Mouse (Mus musculus) mouse trophoblast stem cell (cell line): ENCODE results near the gene Gpc3.

Experiments used
- in situ Hi-C, 2 experiments: fragments of 300-500 bp; cut with MseI, MboI; formaldehyde crosslinking; loops; 2 replicates in 1 of 2; 3 replicates in 1 of 2; pipeline ENCODE4 v1.15.1; 2025

Gpc3 gene

DNA sequence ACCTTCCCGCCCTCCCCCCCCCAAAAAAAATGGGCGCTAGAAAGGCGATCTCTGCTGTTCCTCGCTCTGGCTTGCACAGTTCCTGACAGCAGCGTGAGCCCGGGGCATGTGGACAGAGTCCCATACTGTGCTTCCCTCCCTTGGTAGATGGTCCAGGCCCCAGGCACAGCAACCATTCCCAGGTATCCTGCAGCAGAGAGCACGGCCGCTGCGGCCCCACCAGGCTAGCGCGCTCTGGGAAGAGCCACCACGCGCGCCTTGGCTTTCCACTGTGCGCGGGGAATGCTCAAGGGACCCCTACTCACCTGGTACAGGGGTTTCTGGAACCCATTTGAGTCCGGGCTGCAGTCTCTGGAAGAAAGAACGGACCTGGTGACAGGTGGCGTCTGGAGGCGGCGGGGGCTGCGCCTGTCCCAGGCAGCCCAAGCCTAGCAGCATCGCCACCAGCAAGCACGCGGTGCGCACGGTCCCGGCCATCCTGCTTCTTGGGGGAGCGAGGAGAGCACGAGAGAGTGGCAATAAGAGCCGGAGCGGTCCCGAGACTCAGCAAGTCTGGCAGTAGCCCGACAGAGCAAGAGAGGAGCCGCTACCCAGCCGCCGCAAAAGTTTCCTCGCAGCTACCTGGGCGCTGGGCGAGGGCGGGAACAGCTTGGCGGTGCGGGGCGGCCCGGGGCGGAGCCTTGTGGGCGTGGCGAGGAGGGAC, at the start of gene Gpc3:
Gene Gpc3 (minus strand): TSS at position 623 of the 703 bp plus-strand sequence.
- in situ Hi-C loops: no loop called here

DNA sequence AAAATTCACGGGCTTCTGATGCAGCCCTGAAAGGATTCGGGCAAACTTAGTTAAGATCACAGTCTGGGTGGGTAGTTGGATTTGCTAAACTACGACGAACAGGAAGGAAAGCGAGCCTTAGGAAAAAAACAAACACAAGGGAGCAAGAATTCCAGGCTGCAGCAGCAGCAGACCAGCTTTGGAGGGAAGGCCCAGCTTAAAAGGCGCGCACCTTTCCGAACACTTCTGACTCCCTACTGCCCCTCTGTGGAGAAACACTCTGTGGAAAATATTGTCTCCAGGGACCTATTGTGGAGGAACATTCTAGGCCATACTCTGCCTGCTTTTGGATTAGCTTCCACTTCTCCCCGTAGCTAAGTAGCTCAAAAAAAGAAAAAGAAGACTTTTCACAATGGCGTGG, 38.2 kb upstream of the Gpc3 start:
- in situ Hi-C loops: no loop called here

DNA sequence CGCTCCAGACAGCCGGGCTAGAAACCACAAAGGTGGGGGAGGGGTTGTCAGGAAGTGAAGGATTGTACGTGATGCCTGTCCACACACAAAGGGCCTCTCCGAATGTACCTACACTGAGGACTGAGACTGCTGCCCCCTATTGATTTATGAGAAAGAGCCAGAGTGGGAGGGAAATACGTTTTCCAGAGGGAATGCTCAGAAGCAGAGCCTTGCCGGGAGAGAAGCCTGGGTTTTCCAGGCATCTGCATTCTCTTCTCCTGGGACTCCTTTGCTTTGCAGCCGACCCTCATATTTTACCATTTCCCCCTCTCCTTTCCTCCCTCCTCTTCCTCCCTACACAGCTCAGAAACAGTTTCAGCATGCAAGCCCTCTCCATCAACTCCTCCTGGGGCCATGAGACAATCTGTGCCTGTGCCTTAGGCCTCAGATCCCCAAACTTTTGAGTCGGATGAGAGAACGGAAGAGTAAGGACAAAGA, 37.8 kb upstream of the Gpc3 start:
- in situ Hi-C loops: no loop called here

DNA sequence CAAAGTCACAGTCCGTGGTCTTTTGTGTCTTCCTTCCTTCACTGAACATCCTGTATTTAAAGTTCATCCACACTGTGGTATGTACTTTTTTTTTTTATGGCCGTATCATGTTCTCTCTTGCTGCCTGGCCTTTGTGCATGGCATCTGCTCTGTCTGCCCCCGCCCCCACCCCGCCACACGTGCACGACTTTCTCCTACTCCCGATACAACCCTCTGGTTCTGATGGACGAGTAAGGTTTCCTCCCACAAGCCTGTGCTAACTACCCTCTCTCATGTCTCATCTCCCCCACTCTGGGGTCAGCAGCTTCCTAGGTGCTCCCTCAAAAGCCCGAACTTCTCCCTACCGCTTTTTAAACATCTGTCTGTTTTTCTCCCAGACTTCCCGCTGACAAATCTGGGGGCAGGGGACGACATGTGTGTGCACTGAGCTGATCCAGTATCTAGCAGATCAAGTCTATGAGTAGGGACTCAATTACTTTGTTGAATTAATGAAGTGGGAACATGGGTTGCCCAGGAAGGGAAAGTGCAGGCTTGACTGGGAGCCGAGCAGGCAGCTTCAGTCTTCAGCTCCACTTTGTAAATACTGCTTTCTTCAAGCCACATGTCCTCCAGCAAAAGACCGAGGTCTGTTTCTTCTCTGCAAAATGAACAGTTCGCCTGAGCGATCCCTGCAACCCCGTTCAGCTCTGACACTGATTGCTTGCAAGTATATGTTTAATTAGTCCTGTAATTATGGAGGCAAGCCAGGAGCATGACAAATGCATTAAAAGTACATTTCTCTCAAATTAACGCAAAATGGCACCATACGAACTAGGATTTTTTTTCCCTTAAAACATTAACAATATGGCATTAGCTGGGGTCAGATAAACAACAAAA, 35.4 kb upstream of the Gpc3 start:
- in situ Hi-C loops: no loop called here

DNA sequence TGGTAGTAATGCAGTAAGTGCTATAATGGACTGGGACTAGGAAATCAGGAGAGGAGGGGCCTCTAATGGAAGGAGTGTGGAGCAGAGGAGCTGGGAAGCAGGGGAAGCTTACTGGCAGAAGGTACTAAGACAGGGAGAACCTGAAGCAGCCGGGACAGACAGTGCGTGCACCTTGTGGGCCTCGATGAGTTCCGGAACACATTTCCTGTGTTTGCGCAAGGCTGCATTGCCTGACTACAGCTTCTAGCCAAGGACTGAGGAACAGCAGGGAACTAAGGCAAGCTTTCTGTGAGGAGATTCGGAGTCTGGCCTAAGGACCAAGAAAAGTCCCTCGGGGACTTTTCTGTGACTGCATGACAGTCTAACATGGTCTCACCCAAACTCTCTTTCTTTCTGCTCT, 30.6 kb upstream of the Gpc3 start:
- in situ Hi-C loops: no loop called here

DNA sequence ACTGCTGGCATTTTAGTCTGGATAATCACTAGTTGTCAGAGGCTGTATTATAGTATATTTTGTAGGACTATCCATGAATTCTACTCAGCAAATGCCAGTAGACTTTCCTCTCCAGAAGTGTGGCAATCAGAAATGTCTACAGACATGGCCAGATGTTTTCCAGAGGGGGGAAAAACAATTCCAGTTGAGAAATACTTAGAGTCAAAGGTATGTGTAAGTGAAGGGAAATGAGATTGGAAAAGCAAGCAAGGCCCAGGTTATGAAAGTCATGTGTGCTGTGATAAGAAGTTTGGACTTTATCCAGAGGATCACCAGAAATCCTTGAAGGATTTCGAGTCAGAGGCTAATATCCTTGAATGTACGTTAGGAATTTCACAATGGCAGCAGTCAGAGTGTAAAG, 29.6 kb upstream of the Gpc3 start:
- in situ Hi-C loops: no loop called here

DNA sequence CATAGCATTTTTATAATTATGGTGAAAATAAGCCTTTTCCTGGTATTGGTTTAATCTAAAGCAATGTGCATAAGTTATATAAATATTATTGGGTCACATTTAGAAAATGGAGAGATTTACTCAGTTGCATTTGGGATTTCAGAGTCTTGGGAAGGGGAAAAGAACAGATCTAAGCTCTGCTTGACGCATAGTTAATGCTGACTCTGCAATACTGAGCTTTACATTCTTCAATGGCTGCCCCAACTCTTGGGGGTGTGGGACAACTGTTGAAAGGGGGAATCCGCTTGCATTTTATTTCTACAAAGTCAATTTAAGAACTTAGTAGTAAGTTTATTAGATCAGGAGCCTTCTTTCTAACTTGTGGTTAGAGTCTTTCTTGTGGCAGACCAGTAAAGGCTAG, 28.4 kb upstream of the Gpc3 start:
- in situ Hi-C loops: no loop called here

DNA sequence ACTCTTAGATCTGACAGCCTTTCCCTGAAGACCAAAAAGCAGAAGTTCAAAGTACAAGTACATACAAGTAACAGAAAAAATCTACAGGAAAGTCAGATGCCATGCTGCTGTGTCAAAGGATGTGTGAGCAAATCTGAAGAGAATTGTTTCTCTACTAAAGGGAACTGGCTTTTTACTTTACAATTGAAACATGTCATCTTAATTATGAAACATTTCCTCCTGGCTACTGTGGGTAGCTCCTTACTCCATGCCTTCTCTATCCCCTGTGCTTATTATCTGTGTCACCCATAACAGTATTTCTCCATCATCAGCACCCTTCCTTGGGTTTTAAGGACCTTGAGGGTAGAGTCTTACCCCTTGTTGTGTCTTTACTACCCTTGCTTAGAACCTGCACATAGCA, 23.7 kb upstream of the Gpc3 start:
- in situ Hi-C loops: no loop called here

DNA sequence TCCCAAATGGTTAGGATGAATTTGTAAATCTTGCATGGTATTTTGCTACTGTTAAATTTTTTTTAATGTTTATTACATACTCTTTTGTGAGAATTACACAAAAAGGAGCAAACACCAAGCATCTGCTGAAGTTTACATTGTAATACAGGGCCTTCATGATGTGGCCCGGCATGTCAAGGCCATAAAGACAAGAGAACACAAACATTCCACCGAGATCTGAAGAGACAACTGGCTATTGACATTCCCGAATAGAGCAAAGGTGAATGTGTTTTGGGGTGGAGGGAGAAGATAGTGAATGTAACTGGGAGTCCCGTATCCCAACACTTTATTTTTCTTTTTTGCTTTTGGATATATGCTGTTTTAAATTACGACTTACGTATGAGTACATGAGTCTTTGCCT, 20.2 kb upstream of the Gpc3 start:
- in situ Hi-C loops: no loop called here

DNA sequence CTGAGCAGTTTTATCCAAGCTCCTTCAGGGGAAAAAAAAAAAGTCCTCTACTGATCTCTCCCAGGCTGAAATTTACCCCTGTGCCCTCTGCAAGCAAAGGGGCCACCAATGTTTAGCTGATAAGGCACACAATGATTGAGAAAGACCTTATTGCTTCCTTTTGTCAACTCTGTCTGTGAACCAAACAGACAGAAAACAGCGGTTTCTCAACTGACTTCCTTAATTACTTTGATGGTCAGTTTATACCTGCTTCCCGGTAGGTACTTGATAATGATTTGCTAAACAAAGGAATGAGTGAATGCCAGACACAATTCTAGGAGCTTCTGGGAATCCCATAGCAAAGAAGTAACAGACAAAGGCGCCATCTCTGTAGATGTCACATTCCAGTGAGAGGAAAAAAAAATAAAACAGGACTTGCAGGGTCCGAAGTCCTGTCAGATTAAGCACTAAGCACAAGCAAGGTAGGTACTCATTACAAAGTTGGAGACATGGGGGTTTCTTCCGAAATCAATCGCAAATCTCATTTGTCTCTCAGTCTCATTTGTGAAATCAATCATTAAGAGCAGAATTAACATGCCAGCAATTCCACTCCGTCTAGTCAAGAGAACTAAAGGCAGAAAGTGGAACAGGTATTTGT, 19.1 kb upstream of the Gpc3 start:
- in situ Hi-C loops: no loop called here

DNA sequence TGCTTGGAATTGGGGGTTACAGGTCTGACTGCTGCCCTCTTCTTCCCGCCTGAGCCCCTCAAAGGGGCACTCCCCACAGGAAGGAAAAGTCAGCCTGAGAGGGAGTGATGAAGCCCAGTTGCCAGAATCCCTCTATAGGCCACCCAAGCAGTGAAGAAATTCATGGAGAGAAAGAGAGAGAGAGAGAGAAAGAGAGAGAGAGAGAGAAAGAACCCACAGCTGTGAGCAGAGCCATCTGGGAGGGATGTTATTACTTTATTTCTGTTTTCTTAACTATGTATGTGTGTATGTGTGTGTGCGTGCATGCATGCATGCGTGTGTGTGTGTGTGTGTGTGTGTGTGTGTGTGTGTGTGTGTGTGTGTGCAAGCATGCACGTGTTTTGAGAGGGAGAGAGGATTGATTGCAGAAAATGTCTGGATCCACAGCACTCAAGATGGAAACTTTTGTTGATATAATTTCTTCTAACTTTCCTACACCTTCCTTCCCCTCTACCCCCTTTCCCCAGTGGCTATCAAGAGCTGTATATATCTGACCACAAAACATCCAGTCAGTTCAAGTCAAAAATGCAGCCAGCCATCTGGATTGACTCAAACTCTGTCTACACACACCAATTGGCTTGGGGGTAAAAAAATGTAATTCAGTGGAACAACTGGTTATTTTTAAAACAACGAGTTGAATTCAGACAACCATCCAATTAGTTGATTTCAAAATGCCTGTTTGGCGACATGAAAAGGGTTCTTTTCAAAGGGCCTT, 13.4 kb upstream of the Gpc3 start:
- in situ Hi-C loops: no loop called here

DNA sequence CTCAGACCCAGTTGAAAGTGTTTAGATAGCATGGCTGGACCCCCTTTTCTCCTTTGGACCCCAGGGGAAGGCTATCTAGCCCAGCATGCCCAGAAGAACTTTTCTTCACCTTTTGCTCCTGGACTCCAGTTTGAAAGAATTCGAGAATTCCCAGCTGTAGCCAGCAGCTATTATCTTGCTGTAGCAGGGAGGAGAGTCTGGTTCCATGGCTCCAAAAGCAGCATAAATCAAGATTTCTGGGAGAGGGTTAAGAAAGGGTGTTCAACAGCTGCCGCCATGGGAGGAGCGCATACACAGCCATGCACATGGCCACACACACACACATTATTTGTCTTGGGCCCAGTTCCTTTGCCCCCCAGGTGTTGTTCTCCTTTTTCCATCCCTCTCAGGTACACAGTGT, 4.1 kb upstream of the Gpc3 start:
- in situ Hi-C loops: no loop called here

DNA sequence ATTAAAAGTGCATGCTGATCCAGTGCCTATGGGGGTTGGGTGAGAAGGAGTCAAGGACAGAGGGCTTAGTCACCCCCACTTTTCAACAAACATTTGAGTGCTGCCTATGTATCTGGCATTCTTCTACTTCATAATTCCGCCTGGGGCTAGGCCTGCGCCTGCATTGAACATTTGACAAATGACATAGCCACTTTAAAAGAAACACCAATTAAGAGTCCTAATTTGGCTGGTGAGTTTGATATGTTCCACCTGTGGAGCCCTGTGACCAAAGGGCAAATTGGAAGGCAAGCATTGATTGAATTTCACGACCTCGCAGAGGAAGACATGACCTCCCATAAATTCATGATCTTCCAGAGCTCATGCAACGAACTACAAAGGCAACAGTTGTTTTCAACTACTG, 2.4 kb upstream of the Gpc3 start:
- in situ Hi-C loops: no loop called here

DNA sequence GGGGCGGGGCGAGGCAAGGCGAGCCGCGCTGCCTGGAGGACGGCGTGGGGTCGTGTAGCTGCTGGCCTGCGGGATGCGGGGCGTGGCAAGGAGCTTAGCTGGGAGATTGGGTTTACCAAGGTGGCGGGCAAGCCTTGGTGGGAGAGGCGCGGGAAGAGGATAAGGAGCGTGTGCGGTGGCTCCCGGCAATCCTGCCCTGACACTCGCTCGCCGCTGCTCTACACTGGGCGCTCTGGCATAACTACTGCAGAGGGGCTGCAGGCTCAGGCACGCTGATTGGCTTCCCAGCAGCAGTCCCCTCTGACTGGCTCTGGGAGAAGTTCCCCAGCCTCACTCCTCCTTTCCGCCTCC, 256 bp upstream of the Gpc3 start:
- in situ Hi-C loops: no loop called here

DNA sequence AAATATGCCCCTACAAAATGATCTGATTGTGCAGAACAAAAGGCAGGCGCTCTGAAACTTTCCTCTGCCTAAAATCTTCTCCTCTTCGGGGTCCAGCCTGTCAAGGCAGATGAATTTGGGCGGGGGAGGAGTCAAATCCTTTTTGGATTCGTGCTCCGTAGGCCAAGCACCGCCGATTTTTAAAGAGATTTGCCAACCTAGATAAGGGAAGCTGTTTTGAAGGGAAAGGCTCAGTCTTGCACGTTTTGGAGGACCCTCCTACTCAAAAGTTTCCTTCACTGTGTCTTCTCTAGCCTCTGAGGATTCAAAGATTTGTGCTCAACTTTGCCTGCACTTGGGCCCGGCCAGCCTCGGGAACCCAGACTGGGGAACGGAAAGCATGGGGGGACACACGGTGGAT, 944 bp downstream of the Gpc3 start:
- in situ Hi-C loops: no loop called here

DNA sequence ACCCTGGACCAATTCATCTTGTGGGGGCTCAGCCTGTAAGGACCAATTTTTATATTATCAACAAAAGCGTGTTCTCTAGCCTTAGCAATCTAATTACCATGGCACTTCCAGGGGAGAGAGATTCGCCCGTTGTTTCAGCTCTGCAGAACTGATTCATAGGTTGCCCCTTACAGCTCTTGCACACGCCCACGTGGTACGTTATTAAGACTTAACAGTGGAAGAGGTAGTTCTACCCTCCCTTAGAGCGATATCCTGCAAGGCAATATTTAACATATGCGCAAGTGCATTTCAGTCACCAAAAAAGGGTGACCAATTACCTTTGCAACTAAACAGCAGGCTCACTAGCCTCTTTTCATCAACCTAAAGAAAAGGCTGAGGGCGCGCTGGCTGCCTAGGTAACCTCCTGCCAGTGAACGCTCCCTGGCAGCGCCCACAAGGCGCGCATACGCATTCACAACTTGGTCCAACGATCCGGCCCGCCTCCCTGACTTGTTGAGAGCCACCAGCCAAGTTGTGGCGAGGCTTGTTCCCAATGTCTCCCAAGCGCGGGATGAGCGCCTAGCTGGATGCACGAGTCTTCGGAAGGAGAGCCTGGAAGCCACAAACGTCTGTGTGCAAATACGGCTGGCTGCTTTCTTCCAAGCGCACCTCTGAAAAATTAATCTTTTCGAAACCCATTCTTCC, 1.6 kb downstream of the Gpc3 start:
- in situ Hi-C loops: no loop called here

DNA sequence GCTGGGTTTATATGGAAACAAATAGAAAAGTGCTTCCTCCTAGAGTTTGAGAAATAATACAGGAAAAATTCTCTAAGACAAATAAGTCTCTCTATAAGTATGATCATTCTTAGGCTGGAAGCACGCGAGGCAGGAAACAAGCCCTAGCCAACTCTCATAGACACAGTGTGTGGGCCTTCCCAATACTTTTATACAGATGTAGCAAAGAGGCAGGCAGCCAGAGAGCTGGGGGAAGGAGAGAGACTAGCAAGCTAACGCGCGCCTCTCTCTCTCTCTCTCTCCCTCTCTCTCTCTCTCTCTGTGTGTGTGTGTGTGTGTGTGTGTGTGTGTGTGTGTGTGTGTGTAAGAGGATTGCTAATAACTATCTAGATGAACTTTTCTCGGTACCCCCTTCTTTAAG, 2.2 kb downstream of the Gpc3 start:
- in situ Hi-C loops: no loop called here

DNA sequence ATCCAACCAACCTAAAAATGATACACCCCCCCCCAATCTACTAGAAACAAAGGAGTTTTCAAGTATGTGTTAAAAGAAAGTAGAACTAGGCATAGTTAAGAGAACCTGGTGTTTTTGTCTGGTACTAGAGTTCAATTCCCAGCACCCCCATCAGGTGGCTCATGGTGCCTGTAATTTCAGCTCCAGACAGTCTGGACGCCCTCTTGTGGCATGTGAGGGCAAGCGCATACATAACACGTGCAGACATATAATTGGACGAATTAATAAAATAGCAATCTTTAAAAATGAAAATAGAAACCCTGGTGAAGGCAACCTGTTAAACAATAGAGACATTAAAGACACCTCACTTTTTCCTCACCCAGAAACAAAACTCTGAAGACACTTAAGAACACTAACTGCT, 10.6 kb downstream of the Gpc3 start:
- in situ Hi-C loops: no loop called here

DNA sequence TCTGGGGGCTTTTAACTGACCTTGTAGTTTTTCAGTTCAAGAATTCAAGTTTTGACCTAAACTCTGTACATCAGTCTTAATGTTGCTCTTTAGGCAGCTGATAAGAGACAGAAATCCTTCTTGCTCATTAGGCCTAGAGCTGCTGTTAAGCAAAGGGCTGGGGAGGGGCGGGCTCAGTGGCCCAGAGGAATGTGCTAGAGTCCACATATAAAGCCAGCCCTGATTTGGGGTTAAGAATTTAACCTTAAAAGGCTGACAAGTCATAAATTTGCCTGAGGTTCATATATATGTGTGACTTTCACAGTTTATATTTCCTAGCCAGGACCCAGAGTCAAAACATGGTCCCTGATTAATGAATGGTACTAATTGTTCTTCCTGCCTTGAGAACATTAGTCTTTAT, 14.5 kb downstream of the Gpc3 start:
- in situ Hi-C loops: loop anchor here in 1 of 2 experiments (10.0 kb wide), 1 partner anchor 144 kb away; no protein-coding TSS in a partner anchor

DNA sequence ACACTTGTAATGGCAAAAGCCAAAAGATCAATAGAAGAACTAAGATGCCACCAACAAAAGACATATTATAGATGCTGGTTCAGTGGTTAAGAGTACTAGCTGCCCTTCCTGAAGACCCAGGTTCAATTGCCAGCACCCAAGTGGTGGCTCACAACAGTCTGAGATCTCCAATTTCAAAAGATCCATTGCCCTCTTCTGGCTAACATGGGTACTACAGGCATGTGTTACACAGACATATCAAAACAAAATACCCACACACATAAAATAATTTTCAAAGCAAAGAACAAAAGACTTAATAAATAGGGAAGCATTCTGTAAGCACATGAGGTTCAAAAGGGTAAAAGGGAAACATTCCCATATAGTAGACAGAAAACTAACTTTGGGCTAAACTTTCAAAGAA, 26.1 kb downstream of the Gpc3 start:
- in situ Hi-C loops: no loop called here

DNA sequence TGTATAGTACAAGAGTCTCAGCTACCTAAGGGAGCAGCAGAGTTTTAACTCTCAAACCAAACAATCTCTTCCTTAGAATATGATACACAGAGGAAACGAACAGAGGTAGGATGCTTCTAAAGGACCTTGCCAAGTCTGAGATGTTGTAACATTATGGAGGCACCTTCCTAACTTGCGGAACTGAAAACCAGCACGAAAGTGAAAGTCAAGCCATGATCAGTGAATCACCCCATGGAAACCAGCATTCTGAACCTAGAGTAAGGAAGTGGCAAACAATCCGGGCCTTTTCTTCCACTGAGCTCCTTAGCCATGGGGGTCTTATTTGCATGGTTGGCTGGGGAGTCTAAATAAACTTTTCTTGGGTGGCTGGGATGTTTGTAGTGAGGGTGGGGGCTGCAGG, 53.8 kb downstream of the Gpc3 start:
- in situ Hi-C loops: no loop called here
